Mouse (Mus musculus): ENCODE data around the gene Myadml2.

DNA sequence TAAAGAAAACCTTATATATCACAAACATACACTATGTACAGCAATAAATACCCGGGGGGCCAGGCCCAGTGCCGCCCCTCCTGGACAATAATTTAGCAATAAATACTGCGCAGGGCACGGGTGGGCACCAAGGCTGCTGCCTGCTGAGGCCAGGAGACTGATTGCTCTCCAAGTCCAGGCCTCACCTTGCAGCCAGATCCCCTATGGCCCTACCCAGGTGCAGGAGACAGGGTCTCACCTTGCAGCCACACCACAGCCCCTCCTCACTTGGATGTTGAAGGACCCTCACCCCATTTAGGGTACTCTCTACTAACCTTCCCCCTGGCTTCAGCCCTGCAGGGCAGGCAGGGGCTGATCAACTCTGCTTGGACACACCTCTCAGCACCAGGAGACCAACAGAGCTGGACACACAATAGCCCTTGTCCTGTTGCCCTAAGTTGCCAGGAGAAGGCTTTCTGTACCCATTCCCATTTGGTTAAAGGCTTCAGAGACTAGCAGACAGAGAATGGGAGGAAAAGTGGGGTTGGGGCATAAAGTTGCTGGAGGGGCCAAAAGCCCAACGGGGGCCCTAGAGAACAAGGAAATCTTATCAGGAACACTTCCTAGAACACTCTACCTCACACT is 22.7 kb downstream of the Myadml2 start, which contains the start of gene Sirt7:
- TF ChIP-seq POLR2A (IDR thresholded peaks at IDR 0.05; ENCODE audit: borderline replicate concordance, extremely low read depth, low read depth, low read length), result no peak
- TF ChIP-seq CTCF (IDR thresholded peaks at IDR 0.05; ENCODE audit: insufficient read depth, low read length), result no peak
